Mouse (Mus musculus) limb, embryonic 14.5 days (tissue): Measurements from ENCODE around the gene Fibin. TPM values are rescaled to one million over a fixed set of nuclear protein-coding genes. Genes with fewer than 3 reads are reported as not detected.

Experiments used
- ATAC-seq: fragments of 200-750 bp; cut with Nextera tagmentation; 2 replicates; pipeline ENCODE4 v1.8.0; 2017; ENCODE audit warnings: low read depth, moderate number of reproducible peaks, moderate TSS enrichment; ENCODE audit not compliant: low FRiP score
- DNase-seq: peaks from one replicate; pipeline ENCODE4 v3.0.0-alpha.2; 2015; ENCODE audit warnings: low spot score
- H3K27ac ChIP-seq: fragments of 300-500 bp; sonication (generic); replicated peaks from 2 replicates; pipeline ENCODE4 v1.5.1; 2014; ENCODE audit warnings: low read depth, mild to moderate bottlenecking, low read length, moderate library complexity, mixed read lengths
- H3K27me3 ChIP-seq: fragments of 300-500 bp; sonication (generic); 2 replicates; pipeline ENCODE4 v1.6.1; 2014; ENCODE audit warnings: low read length, mixed read lengths; ENCODE audit not compliant: control insufficient read depth, insufficient read depth
- H3K36me3 ChIP-seq: fragments of 300-500 bp; sonication (generic); 2 replicates; pipeline ENCODE4 v1.6.1; 2014; ENCODE audit warnings: mild to moderate bottlenecking, low read length, moderate library complexity, mixed read lengths; ENCODE audit not compliant: control insufficient read depth, insufficient read depth
- H3K4me1 ChIP-seq: fragments of 300-500 bp; sonication (generic); 2 replicates; pipeline ENCODE4 v1.6.1; 2014; ENCODE audit warnings: antibody characterized with exemption, low read length, mixed read lengths; ENCODE audit not compliant: control insufficient read depth, insufficient read depth
- H3K4me2 ChIP-seq: fragments of 300-500 bp; sonication (generic); replicated peaks from 2 replicates; pipeline ENCODE4 v1.6.1; 2014; ENCODE audit warnings: low read depth, mild to moderate bottlenecking, low read length, moderate library complexity; ENCODE audit not compliant: severe bottlenecking
- H3K4me3 ChIP-seq: fragments of 300-500 bp; sonication (generic); replicated peaks from 2 replicates; pipeline ENCODE4 v1.5.1; 2014; ENCODE audit warnings: low read length
- H3K9ac ChIP-seq: fragments of 300-500 bp; sonication (generic); 2 replicates; pipeline ENCODE4 v1.6.1; 2014; ENCODE audit warnings: mild to moderate bottlenecking, low read depth, low read length, moderate library complexity; ENCODE audit not compliant: severe bottlenecking
- H3K9me3 ChIP-seq: fragments of 300-500 bp; sonication (generic); 2 replicates; pipeline ENCODE4 v1.6.1; 2016; ENCODE audit warnings: low read length; ENCODE audit not compliant: control insufficient read depth
- POLR2A ChIP-seq: fragments of 200-500 bp; IDR thresholded peaks from 2 replicates; pipeline ENCODE4 v1.8.0; 2012; ENCODE audit warnings: inconsistent platforms, mild to moderate bottlenecking, moderate library complexity, borderline replicate concordance; ENCODE audit not compliant: insufficient read depth, insufficient read length; ENCODE audit errors: extremely low read depth
- WGBS: fragments of 180-500 bp; shearing (Covaris S2); extraction: QIAGEN DNeasy Blood & Tissue Kit; methylation state at CpG from one replicate; pipeline ENCODE4 v1.1.7; 2014; 5-methylcytosine and 5-hydroxymethylcytosine counted together
- polyA plus RNA-seq, 2 experiments: library from polyadenylated mRNA; depleted of rRNA in 1 of 2; stranded (reverse) in 1 of 2; unstranded in 1 of 2; fragments of >200 nt; fragmentation: Nextera tagmentation in 1 of 2; extraction: Ambion mirVana in 1 of 2; gene quantifications; 2 replicates each; pipeline versions ENCODE4 v1.2.1 to v1.2.3; 2012 to 2014

The Fibin gene
- polyA plus RNA-seq, 2 experiments = 111 to 128 TPM

- ATAC-seq = no peak
- Histone ChIP-seq H3K27ac (no peak overlapping the region), H3K4me3 (no peak overlapping the region), H3K27me3 (no peaks in the 10 kb centered on the region; the same call in 1 of the 2 replicates), H3K9me3 (no peaks in the 10 kb centered on the region), H3K4me2 (no peak overlapping the region), H3K9ac (no peak overlapping the region), H3K4me1 (peaks cover 7% of the 10 kb centered on the region), H3K36me3 (no peaks in the 10 kb centered on the region)
- no peak for DNase-seq
- TF ChIP-seq POLR2A = no peak
- 70% methylated on average over 3 of the region's 3 CpGs for WGBS
These were observed 872 bp upstream of the Fibin start for GRCm38 (mm10) chr2:110363855-110364254.

DNA sequence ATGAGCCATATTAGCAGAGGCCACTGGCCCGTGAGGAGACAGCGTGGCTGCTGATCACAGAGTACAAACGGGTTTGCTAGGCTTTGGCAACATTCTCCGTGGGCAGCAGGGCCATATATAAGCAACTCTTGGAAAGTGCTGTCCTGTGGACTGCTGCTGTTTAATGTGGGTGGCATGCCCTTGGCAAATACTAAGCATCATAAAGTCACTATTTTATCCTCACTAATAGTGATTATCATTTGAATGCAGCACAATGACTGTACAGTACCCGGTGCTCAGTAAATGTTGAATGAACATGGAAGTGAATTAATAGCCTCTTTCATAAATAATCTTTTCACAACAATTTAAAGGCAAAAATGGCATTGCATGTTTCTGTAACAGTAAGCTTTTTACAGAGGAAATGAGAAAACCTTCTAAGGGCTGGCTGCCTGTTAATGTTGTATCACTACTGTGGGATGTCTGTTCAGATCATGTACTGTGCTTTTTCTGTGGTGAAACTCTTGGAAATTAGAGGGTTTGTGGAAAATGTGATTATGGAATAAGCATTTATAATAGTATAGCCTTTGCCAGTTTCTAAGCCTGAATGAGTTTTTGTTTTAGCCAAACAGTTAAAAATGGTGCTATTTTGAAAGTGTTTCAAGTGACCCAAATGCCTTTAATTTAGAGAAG, 9.5 kb downstream of the Fibin start:
- peaks cover 5% of the 10 kb centered on the region; the same call in 1 of the 2 replicates for H3K4me1 ChIP-seq
- H3K4me2 ChIP-seq = no peak overlapping the region
- no peak overlapping the region for H3K9ac ChIP-seq
- 71% methylated on average over 5 of the region's 5 CpGs for WGBS
- H3K9me3 ChIP-seq = no peaks in the 10 kb centered on the region
- H3K27ac ChIP-seq = peak overlapping the region; percentile 48; the same call in 1 of the 2 replicates
- DNase-seq (no peak), ATAC-seq (peak; percentile 51; the same call in 1 of the 2 replicates)
- no peaks in the 10 kb centered on the region for H3K36me3 ChIP-seq
- H3K27me3 ChIP-seq = no peaks in the 10 kb centered on the region
- H3K4me3 ChIP-seq = no peak overlapping the region
- TF ChIP-seq POLR2A = no peak

DNA sequence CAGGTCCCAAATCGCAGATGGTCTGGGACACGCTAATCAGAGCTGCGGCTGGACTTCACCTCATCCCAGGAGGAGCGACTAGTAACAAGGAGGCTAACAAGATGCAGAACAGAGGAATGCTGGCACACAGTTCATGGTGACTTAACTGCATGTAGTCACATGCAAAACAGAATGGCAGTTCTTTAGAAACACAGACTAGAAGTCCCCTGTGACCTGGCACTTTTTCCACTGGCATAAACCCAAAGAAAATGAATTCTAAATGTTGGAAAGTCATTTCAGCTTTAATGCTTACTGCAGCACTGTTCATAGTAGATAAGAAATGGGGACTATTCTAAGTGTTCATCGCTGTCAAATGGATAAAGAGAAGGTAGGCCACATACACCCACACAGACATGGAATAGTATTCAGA, 11.1 kb downstream of the Fibin start:
- no peak for TF ChIP-seq POLR2A
- H3K4me1 ChIP-seq = peaks cover 3% of the 10 kb centered on the region; the same call in 1 of the 2 replicates
- no peak overlapping the region for H3K4me2 ChIP-seq
- 59% methylated on average over 5 of the region's 5 CpGs for WGBS
- DNase-seq = peak; percentile 54
- H3K27me3 ChIP-seq = no peaks in the 10 kb centered on the region
- no peaks in the 10 kb centered on the region for H3K36me3 ChIP-seq
- H3K4me3 ChIP-seq = no peak overlapping the region
- H3K9ac ChIP-seq = no peak overlapping the region
- no peak overlapping the region for H3K27ac ChIP-seq
- no peak for ATAC-seq
- no peaks in the 10 kb centered on the region for H3K9me3 ChIP-seq

- DNase-seq (no peak), ATAC-seq (no peak)
- Histone ChIP-seq H3K4me1 (peaks cover 3% of the 10 kb centered on the region; the same call in 1 of the 2 replicates), H3K4me3 (no peak overlapping the region), H3K9me3 (no peaks in the 10 kb centered on the region), H3K4me2 (no peak overlapping the region), H3K9ac (no peak overlapping the region), H3K27me3 (no peaks in the 10 kb centered on the region), H3K36me3 (no peaks in the 10 kb centered on the region), H3K27ac (no peak overlapping the region)
- WGBS = 69% methylated on average over 1 of the region's 1 CpGs
- no peak for TF ChIP-seq POLR2A
These were observed 11.6 kb downstream of the Fibin start for GRCm38 (mm10) chr2:110351406-110351805.

GRCm38 (mm10) chr2:110328953-110329352, 34.0 kb downstream of the Fibin start:
- Histone ChIP-seq H3K4me2 (no peak overlapping the region), H3K27me3 (no peaks in the 10 kb centered on the region), H3K9ac (no peak overlapping the region), H3K4me3 (no peak overlapping the region), H3K36me3 (no peaks in the 10 kb centered on the region), H3K4me1 (no peaks in the 10 kb centered on the region), H3K9me3 (no peaks in the 10 kb centered on the region), H3K27ac (no peak overlapping the region)
- TF ChIP-seq POLR2A = no peak
- ATAC-seq = no peak
- DNase-seq = no peak

DNA sequence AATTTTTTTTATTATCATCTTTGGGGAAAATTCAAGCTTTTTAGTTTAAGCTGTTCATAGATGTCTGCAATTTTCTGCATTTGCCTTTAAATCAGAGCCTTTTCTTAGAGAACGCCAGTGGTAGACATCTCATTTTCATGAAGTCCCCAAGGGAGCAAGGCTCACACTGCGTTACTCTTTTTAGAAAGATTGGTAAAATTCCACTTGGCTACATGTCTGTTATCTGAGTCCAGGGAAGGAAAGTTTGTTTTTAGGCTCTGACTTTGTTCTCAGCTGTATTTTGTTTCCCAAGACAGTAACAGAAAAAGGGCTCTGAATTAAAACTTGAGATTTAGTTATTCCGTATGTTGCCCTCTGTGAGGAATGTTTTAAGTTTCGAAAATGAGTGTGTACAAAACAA, 43.0 kb downstream of the Fibin start:
- ATAC-seq = no peak
- Histone ChIP-seq H3K9ac (no peak overlapping the region), H3K27ac (no peak overlapping the region), H3K9me3 (no peaks in the 10 kb centered on the region), H3K4me1 (0 out of 2 replicates have a peak, but pooled peaks cover 3% of the 10 kb centered on the region), H3K4me2 (no peak overlapping the region), H3K27me3 (no peaks in the 10 kb centered on the region), H3K4me3 (no peak overlapping the region), H3K36me3 (no peaks in the 10 kb centered on the region)
- DNase-seq = peak; percentile 41
- WGBS = 66% methylated on average over 4 of the region's 4 CpGs
- TF ChIP-seq POLR2A = no peak
